Mouse (Mus musculus) lung, embryonic 14.5 days (tissue): ENCODE measurements around the gene Wars. TPM values are rescaled to one million over a fixed set of nuclear protein-coding genes. Genes with fewer than 3 reads are reported as not detected.

Experiments used
- ATAC-seq: fragments of 200-750 bp; cut with Nextera tagmentation; 2 replicates; pipeline ENCODE4 v1.8.0; 2017; ENCODE audit warnings: mild to moderate bottlenecking, moderate TSS enrichment, moderate library complexity; ENCODE audit not compliant: insufficient read depth
- DNase-seq: peaks from one replicate; pipeline ENCODE4 v3.0.0-alpha.2; 2015
- H3K27ac ChIP-seq: fragments of 300-500 bp; sonication (generic); 2 replicates; pipeline ENCODE4 v1.5.1; 2014; ENCODE audit warnings: low read depth, mild to moderate bottlenecking, moderate library complexity
- H3K27me3 ChIP-seq: fragments of 300-500 bp; sonication (generic); 2 replicates; pipeline ENCODE4 v1.6.1; 2014; ENCODE audit warnings: low read length, control low read depth; ENCODE audit not compliant: insufficient read depth
- H3K36me3 ChIP-seq: fragments of 300-500 bp; sonication (generic); 2 replicates; pipeline ENCODE4 v1.6.1; 2014; ENCODE audit warnings: control low read depth; ENCODE audit not compliant: insufficient read depth
- H3K4me1 ChIP-seq: fragments of 300-500 bp; sonication (generic); 2 replicates; pipeline ENCODE4 v1.6.1; 2014; ENCODE audit warnings: antibody characterized with exemption, control low read depth; ENCODE audit not compliant: insufficient read depth
- H3K4me2 ChIP-seq: fragments of 300-500 bp; sonication (generic); 2 replicates; pipeline ENCODE4 v1.6.1; 2014; ENCODE audit warnings: mild to moderate bottlenecking
- H3K4me3 ChIP-seq: fragments of 300-500 bp; sonication (generic); 2 replicates; pipeline ENCODE4 v1.5.1; 2014; ENCODE audit warnings: low read depth, low read length
- H3K9ac ChIP-seq: fragments of 300-500 bp; sonication (generic); 2 replicates; pipeline ENCODE4 v1.6.1; 2014
- H3K9me3 ChIP-seq: fragments of 300-500 bp; sonication (generic); 2 replicates; pipeline ENCODE4 v1.6.1; 2016; ENCODE audit warnings: low read depth, low read length, control low read depth
- CTCF ChIP-seq: IDR thresholded peaks from 2 replicates; pipeline ENCODE4 v1.5.1; 2016; ENCODE audit warnings: antibody characterized with exemption, low read depth
- WGBS: fragments of 180-500 bp; shearing (Covaris S2); extraction: QIAGEN DNeasy Blood & Tissue Kit; methylation state at CpG from one replicate; pipeline ENCODE4 v1.1.7; 2014; 5-methylcytosine and 5-hydroxymethylcytosine counted together
- microRNA counts: library from miRNA; unstranded; fragments of <30 nt; microRNA quantifications from one replicate; lab custom pipeline; 2016
- microRNA-seq: library from miRNA; unstranded; fragments of <30 nt; microRNA quantifications from one replicate; pipeline ENCODE4, GENCODE M21; 2016; ENCODE audit warnings: borderline number of aligned reads
- polyA plus RNA-seq: library from polyadenylated mRNA; unstranded; fragments of >200 nt; fragmentation: Nextera tagmentation; extraction: Ambion mirVana; gene quantifications from 2 replicates; pipeline ENCODE4 v1.2.1, GENCODE M21; 2014

Wars gene
- polyA plus RNA-seq, 1 experiment from 2014 or later: 101 TPM

GRCm38 (mm10) chr12:108812463-108812862 is 81.5 kb downstream of the Wars start:
- no peak for TF ChIP-seq CTCF
- no peak overlapping the region for H3K9ac ChIP-seq
- no peak overlapping the region for H3K4me2 ChIP-seq
- H3K27ac ChIP-seq: no peak overlapping the region
- peaks cover 64% of the 10 kb centered on the region for H3K36me3 ChIP-seq
- no peaks in the 10 kb centered on the region for H3K9me3 ChIP-seq
- 78% methylated on average over 6 of the region's 6 CpGs for WGBS
- DNase-seq: no peak
- no peak overlapping the region for H3K4me3 ChIP-seq
- no peaks in the 10 kb centered on the region for H3K4me1 ChIP-seq
- no peaks in the 10 kb centered on the region for H3K27me3 ChIP-seq
- ATAC-seq: no peak

DNA sequence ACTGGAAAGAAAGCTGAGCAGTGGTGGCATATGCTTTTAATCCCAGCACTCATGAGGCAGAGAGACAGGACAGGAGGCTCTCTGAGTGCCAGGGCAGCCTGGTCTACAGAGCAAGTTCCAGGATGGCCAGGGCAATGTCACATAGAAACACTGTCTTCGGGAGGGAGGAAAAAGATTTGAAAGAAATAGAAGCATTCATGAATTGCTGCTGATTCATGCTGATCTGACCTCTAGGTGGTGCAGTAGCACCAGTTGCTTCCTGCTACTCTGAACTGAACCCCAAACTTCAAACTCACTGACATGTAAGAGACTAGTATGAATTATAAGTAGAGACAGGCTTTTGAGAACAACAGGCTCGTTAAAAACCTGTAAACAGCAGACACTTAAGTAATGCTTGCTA is 82.8 kb downstream of the Wars start:
- peak; percentile 66 for DNase-seq
- ATAC-seq: no peak
- no peak overlapping the region for H3K4me3 ChIP-seq
- H3K27ac ChIP-seq: no peak overlapping the region
- no peaks in the 10 kb centered on the region for H3K4me1 ChIP-seq
- TF ChIP-seq CTCF: peak; percentile 61
- no peak overlapping the region for H3K4me2 ChIP-seq
- H3K9ac ChIP-seq: no peak overlapping the region
- no peaks in the 10 kb centered on the region for H3K27me3 ChIP-seq
- peaks cover 59% of the 10 kb centered on the region for H3K36me3 ChIP-seq
- no peaks in the 10 kb centered on the region for H3K9me3 ChIP-seq
- 45% methylated on average over 2 of the region's 2 CpGs for WGBS

DNA sequence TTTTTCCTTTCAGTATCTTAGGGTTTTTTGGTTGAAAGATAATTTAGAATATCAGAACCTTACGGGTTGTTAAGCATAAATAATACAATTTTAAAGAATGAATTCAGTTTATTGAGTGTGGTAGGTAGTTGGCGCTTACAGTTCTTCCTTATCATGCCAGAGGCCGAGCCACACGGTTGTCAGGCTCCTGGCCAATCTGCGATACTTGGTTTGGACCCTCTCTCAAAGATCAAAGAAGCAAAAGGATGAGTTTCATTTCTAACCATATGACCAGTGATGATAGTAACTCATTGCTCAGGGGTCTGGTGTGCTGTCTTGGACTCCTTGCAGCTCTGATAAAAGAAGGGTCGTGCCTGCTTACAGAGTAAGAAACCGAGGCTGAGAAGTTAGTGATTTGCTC is 83.7 kb downstream of the Wars start:
- WGBS: 70% methylated on average over 7 of the region's 7 CpGs
- Histone ChIP-seq H3K27me3 (no peaks in the 10 kb centered on the region), H3K9ac (no peak overlapping the region), H3K4me2 (no peak overlapping the region), H3K27ac (no peak overlapping the region), H3K4me1 (no peaks in the 10 kb centered on the region), H3K36me3 (peaks cover 54% of the 10 kb centered on the region), H3K9me3 (no peaks in the 10 kb centered on the region), H3K4me3 (no peak overlapping the region)
- ATAC-seq (no peak), DNase-seq (no peak)
- no peak for TF ChIP-seq CTCF

MicroRNAs within 50 kb of the gene (microRNA counts, 519-probe panel; counts per million panel counts)
- microRNA mmu-miR-345-3p (lab: Ali Mortazavi, UCI): 30.5 counts per million
- 2,468 counts per million, percentile 43 among the panel's probes with 10 or more counts for microRNA mmu-miR-345-5p (lab: Ali Mortazavi, UCI)

Small RNAs within 50 kb of the gene (microRNA-seq; reads per million reads assigned to microRNA genes)
- 148 reads per million, percentile 54 among the genes with 10 or more reads in this experiment for gene Mir345

Other genes with a start within 250 kb of the Wars start
- 1.1 and 2.7 TPM in 2 replicates for gene Degs2, start 191.9 kb downstream of the Wars start, polyA plus RNA-seq
- 24.3 and 26.3 TPM in 2 replicates for gene Yy1, start 101.2 kb downstream of the Wars start, polyA plus RNA-seq
- 8.7 and 9.0 TPM in 2 replicates for gene Slc25a29, start 58.3 kb downstream of the Wars start, polyA plus RNA-seq
- gene Slc25a47, start 58.1 kb downstream of the Wars start, polyA plus RNA-seq: 11.9 and 12.6 TPM in 2 replicates
- gene Wdr25, start 543 bp downstream of the Wars start, polyA plus RNA-seq: 5.7 and 8.0 TPM in 2 replicates
- gene Begain, start 174.0 kb upstream of the Wars start, polyA plus RNA-seq: 8.9 and 10.6 TPM in 2 replicates